Mouse (Mus musculus): ENCODE results near the gene St3gal3.

Gene St3gal3

GRCm38 (mm10) chr4:117982706-117983105, 152.0 kb downstream of the St3gal3 start:
- DNase-seq (ENCODE audit: low spot score): no peak

- DNase-seq (ENCODE audit: low spot score): no peak
These were observed 153.2 kb downstream of the St3gal3 start for GRCm38 (mm10) chr4:117981518-117981917.

- no peak for DNase-seq (ENCODE audit: low spot score)
These were observed 154.6 kb downstream of the St3gal3 start for GRCm38 (mm10) chr4:117980161-117980560.

GRCm38 (mm10) chr4:117979181-117979580, 155.5 kb downstream of the St3gal3 start:
- DNase-seq (ENCODE audit: low spot score): no peak

- DNase-seq (ENCODE audit: low spot score): no peak
These were observed 156.4 kb downstream of the St3gal3 start for GRCm38 (mm10) chr4:117978282-117978681.

- DNase-seq (ENCODE audit: low spot score): no peak
These were observed 156.9 kb downstream of the St3gal3 start for GRCm38 (mm10) chr4:117977841-117978240.

- DNase-seq (ENCODE audit: low spot score): no peak
These were observed 157.3 kb downstream of the St3gal3 start for GRCm38 (mm10) chr4:117977371-117977770.

- no peak for DNase-seq (ENCODE audit: low spot score)
These were observed 158.9 kb downstream of the St3gal3 start for GRCm38 (mm10) chr4:117975820-117976219.

GRCm38 (mm10) chr4:117974719-117975118, 160.0 kb downstream of the St3gal3 start:
- no peak for DNase-seq (ENCODE audit: low spot score)

- no peak for DNase-seq (ENCODE audit: low spot score)
These were observed 161.7 kb downstream of the St3gal3 start for GRCm38 (mm10) chr4:117972999-117973398.

- no peak for DNase-seq (ENCODE audit: low spot score)
These were observed 170.2 kb downstream of the St3gal3 start for GRCm38 (mm10) chr4:117964346-117965025.

GRCm38 (mm10) chr4:117957492-117957891, 177.2 kb downstream of the St3gal3 start:
- DNase-seq (ENCODE audit: low spot score): no peak

GRCm38 (mm10) chr4:117947493-117947892, 187.2 kb downstream of the St3gal3 start:
- no peak for DNase-seq (ENCODE audit: low spot score)

- DNase-seq (ENCODE audit: low spot score): no peak
These were observed 187.9 kb downstream of the St3gal3 start for GRCm38 (mm10) chr4:117946639-117947305.

GRCm38 (mm10) chr4:117943317-117943716, 191.4 kb downstream of the St3gal3 start:
- no peak for DNase-seq (ENCODE audit: low spot score)

GRCm38 (mm10) chr4:117936964-117937363, 197.8 kb downstream of the St3gal3 start:
- DNase-seq (ENCODE audit: low spot score): no peak

GRCm38 (mm10) chr4:117934081-117934480, 200.6 kb downstream of the St3gal3 start:
- no peak for DNase-seq (ENCODE audit: low spot score)

- DNase-seq (ENCODE audit: low spot score): no peak
These were observed 201.5 kb downstream of the St3gal3 start for GRCm38 (mm10) chr4:117933248-117933647.

GRCm38 (mm10) chr4:117929391-117929881, 205.3 kb downstream of the St3gal3 start, which contains the start of gene Artn:
TSS of gene Artn (minus strand) at chr4:117929763.
- peak; percentile 66 for DNase-seq (ENCODE audit: low spot score)

- DNase-seq (ENCODE audit: low spot score): peak; percentile 66
These were observed 205.9 kb downstream of the St3gal3 start for GRCm38 (mm10) chr4:117928699-117929241.

GRCm38 (mm10) chr4:117928234-117928633, 206.5 kb downstream of the St3gal3 start:
- DNase-seq (ENCODE audit: low spot score): no peak

GRCm38 (mm10) chr4:117926545-117927482, 207.9 kb downstream of the St3gal3 start:
- no peak for DNase-seq (ENCODE audit: low spot score)
